Mouse (Mus musculus) hindbrain, embryonic 16.5 days (tissue): ENCODE measurements around the gene Tex11. TPM values are rescaled to one million over a fixed set of nuclear protein-coding genes. Genes with fewer than 3 reads are reported as not detected.

Source experiments
- ATAC-seq: fragments of 200-750 bp; cut with Nextera tagmentation; 2 replicates; pipeline ENCODE4 v1.8.0; 2017; ENCODE audit warnings: moderate TSS enrichment, moderate library complexity
- H3K27ac ChIP-seq: fragments of 300-500 bp; sonication (generic); 2 replicates; pipeline ENCODE4 v1.5.1; 2014; ENCODE audit warnings: low read depth, mild to moderate bottlenecking, control low read depth, low read length, moderate library complexity
- H3K27me3 ChIP-seq: fragments of 300-500 bp; sonication (generic); replicated peaks from 2 replicates; pipeline ENCODE4 v1.6.1; 2014; ENCODE audit warnings: low read length; ENCODE audit not compliant: control insufficient read depth, insufficient read depth
- H3K36me3 ChIP-seq: fragments of 300-500 bp; sonication (generic); 2 replicates; pipeline ENCODE4 v1.6.1; 2014; ENCODE audit warnings: mild to moderate bottlenecking, low read length, moderate library complexity, mixed read lengths; ENCODE audit not compliant: control insufficient read depth, insufficient read depth
- H3K4me1 ChIP-seq: fragments of 300-500 bp; sonication (generic); 2 replicates; pipeline ENCODE4 v1.6.1; 2014; ENCODE audit warnings: low read depth, low read length; ENCODE audit not compliant: control insufficient read depth, insufficient read depth
- H3K4me2 ChIP-seq: fragments of 300-500 bp; sonication (generic); 2 replicates; pipeline ENCODE4 v1.6.1; 2014; ENCODE audit warnings: mild to moderate bottlenecking, low read length, control low read depth, moderate library complexity
- H3K4me3 ChIP-seq: fragments of 300-500 bp; sonication (generic); 2 replicates; pipeline ENCODE4 v1.5.1; 2014; ENCODE audit warnings: mild to moderate bottlenecking, low read length, control low read depth, moderate library complexity
- H3K9ac ChIP-seq: fragments of 300-500 bp; sonication (generic); 2 replicates; pipeline ENCODE4 v1.6.1; 2014; ENCODE audit warnings: low read depth, mild to moderate bottlenecking, control low read depth, low read length, moderate library complexity
- H3K9me3 ChIP-seq: fragments of 300-500 bp; sonication (generic); 2 replicates; pipeline ENCODE4 v1.6.1; 2014; ENCODE audit warnings: mild to moderate bottlenecking, low read length, moderate library complexity; ENCODE audit not compliant: control insufficient read depth
- WGBS: fragments of 180-500 bp; shearing (Covaris S2); extraction: QIAGEN DNeasy Blood & Tissue Kit; methylation state at CpG from one replicate; pipeline ENCODE4 v1.1.7; 2014; 5-methylcytosine and 5-hydroxymethylcytosine counted together
- polyA plus RNA-seq: library from polyadenylated mRNA; unstranded; fragments of >200 nt; fragmentation: Nextera tagmentation; extraction: Ambion mirVana; gene quantifications from 2 replicates; pipeline ENCODE4 v1.2.1, GENCODE M21; 2015

Gene Tex11
- polyA plus RNA-seq, 1 experiment from 2014 or later, result 0.11 TPM

- Histone ChIP-seq H3K4me1 (no peaks in the 10 kb centered on the region), H3K27ac (no peak overlapping the region), H3K27me3 (no peaks in the 10 kb centered on the region), H3K9ac (no peak overlapping the region), H3K36me3 (no peaks in the 10 kb centered on the region), H3K9me3 (no peaks in the 10 kb centered on the region), H3K4me2 (no peak overlapping the region), H3K4me3 (no peak overlapping the region)
- WGBS, result 67% methylated on average over 1 of the region's 1 CpGs
- ATAC-seq, result no peak
These were observed 238.3 kb downstream of the Tex11 start for GRCm38 (mm10) chrX:100821149-100821548.

- no peaks in the 10 kb centered on the region for H3K9me3 ChIP-seq
- H3K9ac ChIP-seq, result no peak overlapping the region
- peaks cover 7% of the 10 kb centered on the region for H3K36me3 ChIP-seq
- WGBS, result 91% methylated on average over 9 of the region's 9 CpGs
- no peaks in the 10 kb centered on the region for H3K4me1 ChIP-seq
- ATAC-seq, result no peak
- H3K4me3 ChIP-seq, result no peak overlapping the region
- no peak overlapping the region for H3K27ac ChIP-seq
- no peaks in the 10 kb centered on the region for H3K27me3 ChIP-seq
- H3K4me2 ChIP-seq, result no peak overlapping the region
These were observed 240.8 kb downstream of the Tex11 start for GRCm38 (mm10) chrX:100818681-100819080.

GRCm38 (mm10) chrX:100815766-100816165, 243.7 kb downstream of the Tex11 start:
- no peaks in the 10 kb centered on the region for H3K4me1 ChIP-seq
- H3K9me3 ChIP-seq, result no peaks in the 10 kb centered on the region
- H3K4me3 ChIP-seq, result no peak overlapping the region
- H3K27me3 ChIP-seq, result no peaks in the 10 kb centered on the region
- H3K4me2 ChIP-seq, result no peak overlapping the region
- peaks cover 7% of the 10 kb centered on the region for H3K36me3 ChIP-seq
- no peak overlapping the region for H3K27ac ChIP-seq
- no peak overlapping the region for H3K9ac ChIP-seq
- peak; percentile 73 for ATAC-seq
- 61% methylated on average over 7 of the region's 7 CpGs for WGBS

- peaks cover 7% of the 10 kb centered on the region for H3K36me3 ChIP-seq
These were observed 245.3 kb downstream of the Tex11 start for GRCm38 (mm10) chrX:100814139-100814538.

GRCm38 (mm10) chrX:100811129-100811528, 248.3 kb downstream of the Tex11 start:
- no peak overlapping the region for H3K4me3 ChIP-seq

More at GRCm38 (mm10) chrX:100814139-100814538, 245.3 kb downstream of the Tex11 start:
- H3K4me2 ChIP-seq, result no peak overlapping the region
- H3K4me3 ChIP-seq, result no peak overlapping the region
- no peak overlapping the region for H3K27ac ChIP-seq
- WGBS, result 85% methylated on average over 8 of the region's 8 CpGs
- no peak overlapping the region for H3K9ac ChIP-seq
- H3K4me1 ChIP-seq, result no peaks in the 10 kb centered on the region
- H3K9me3 ChIP-seq, result no peaks in the 10 kb centered on the region
- H3K27me3 ChIP-seq, result no peaks in the 10 kb centered on the region
- no peak for ATAC-seq

GRCm38 (mm10) chrX:100802034-100802433, 257.4 kb downstream of the Tex11 start:
- no peak for ATAC-seq
- WGBS, result 85% methylated on average over 6 of the region's 6 CpGs
- no peaks in the 10 kb centered on the region for H3K27me3 ChIP-seq
- H3K36me3 ChIP-seq, result no peaks in the 10 kb centered on the region; the same call in 1 of the 2 replicates
- H3K4me3 ChIP-seq, result no peak overlapping the region
- H3K27ac ChIP-seq, result no peak overlapping the region
- no peaks in the 10 kb centered on the region for H3K4me1 ChIP-seq
- H3K4me2 ChIP-seq, result no peak overlapping the region
- H3K9me3 ChIP-seq, result no peaks in the 10 kb centered on the region
- no peak overlapping the region for H3K9ac ChIP-seq

More at GRCm38 (mm10) chrX:100811129-100811528, 248.3 kb downstream of the Tex11 start:
- Histone ChIP-seq H3K36me3 (peaks cover 11% of the 10 kb centered on the region), H3K27ac (no peak overlapping the region), H3K4me1 (no peaks in the 10 kb centered on the region), H3K27me3 (no peaks in the 10 kb centered on the region), H3K9ac (no peak overlapping the region), H3K9me3 (no peaks in the 10 kb centered on the region), H3K4me2 (no peak overlapping the region)
- WGBS, result 80% methylated on average over 4 of the region's 4 CpGs
- no peak for ATAC-seq

GRCm38 (mm10) chrX:100800643-100801042, 258.8 kb downstream of the Tex11 start:
- no peaks in the 10 kb centered on the region for H3K9me3 ChIP-seq
- H3K9ac ChIP-seq, result no peak overlapping the region
- H3K4me1 ChIP-seq, result no peaks in the 10 kb centered on the region
- 45% methylated on average over 2 of the region's 2 CpGs for WGBS
- H3K27me3 ChIP-seq, result no peaks in the 10 kb centered on the region
- H3K36me3 ChIP-seq, result no peaks in the 10 kb centered on the region
- ATAC-seq, result 0 out of 2 replicates have a peak, but pooled peaks have one; percentile 53
- no peak overlapping the region for H3K27ac ChIP-seq
- no peak overlapping the region for H3K4me3 ChIP-seq
- H3K4me2 ChIP-seq, result no peak overlapping the region

- Histone ChIP-seq H3K36me3 (no peaks in the 10 kb centered on the region), H3K4me3 (no peak overlapping the region), H3K27ac (no peak overlapping the region), H3K4me2 (no peak overlapping the region), H3K9ac (no peak overlapping the region), H3K27me3 (no peaks in the 10 kb centered on the region), H3K9me3 (no peaks in the 10 kb centered on the region), H3K4me1 (no peaks in the 10 kb centered on the region)
- 76% methylated on average over 7 of the region's 7 CpGs for WGBS
- no peak for ATAC-seq
These were observed 261.5 kb downstream of the Tex11 start for GRCm38 (mm10) chrX:100797851-100798527.

GRCm38 (mm10) chrX:100797370-100797769, 262.1 kb downstream of the Tex11 start:
- H3K9me3 ChIP-seq, result no peaks in the 10 kb centered on the region
- 67% methylated on average over 4 of the region's 4 CpGs for WGBS

More at GRCm38 (mm10) chrX:100797370-100797769, 262.1 kb downstream of the Tex11 start:
- Histone ChIP-seq H3K9ac (no peak overlapping the region), H3K4me3 (no peak overlapping the region), H3K36me3 (no peaks in the 10 kb centered on the region), H3K27ac (no peak overlapping the region), H3K4me1 (no peaks in the 10 kb centered on the region), H3K27me3 (no peaks in the 10 kb centered on the region), H3K4me2 (no peak overlapping the region)
- ATAC-seq, result no peak
